Mouse (Mus musculus): Measurements from ENCODE around the gene Kat2a. TPM values are rescaled to one million over a fixed set of nuclear protein-coding genes. Genes with fewer than 3 reads are reported as not detected.

Gene Kat2a
- 59.7 and 62.8 TPM in 2 replicates for polyA plus RNA-seq (2012; rRNA removed)

GRCm38 (mm10) chr11:100711783-100712615 is at the start of gene Kat2a:
Kat2a (minus strand) TSS chr11:100712465.

GRCm38 (mm10) chr11:100759611-100760233 is 47.5 kb upstream of the Kat2a start, which contains the start of gene Kcnh4:
Kcnh4 (minus strand) TSS chr11:100759942.

GRCm38 (mm10) chr11:100738066-100738604 is 25.9 kb upstream of the Kat2a start, which contains the start of gene Rab5c:
Rab5c (minus strand) TSS chr11:100738215.

GRCm38 (mm10) chr11:100713735-100714533 is 1.7 kb upstream of the Kat2a start, which contains the start of gene Hspb9:
Hspb9 (plus strand) TSS chr11:100713850.

GRCm38 (mm10) chr11:100703851-100704531 is 8.3 kb downstream of the Kat2a start, which contains the start of gene Dhx58:
Dhx58 (minus strand) TSS chr11:100704271.

GRCm38 (mm10) chr11:100692164-100692616 is 20.1 kb downstream of the Kat2a start, which contains the start of gene Zfp385c:
Zfp385c (minus strand) TSS chr11:100692455.

Other genes with a start within 250 kb of the Kat2a start
- 7.3 and 7.7 TPM in 2 replicates for gene Klhl11, start 239.7 kb downstream of the Kat2a start, polyA plus RNA-seq (2012; rRNA removed)
- 170 and 173 TPM in 2 replicates for gene Acly, start 184.5 kb downstream of the Kat2a start, polyA plus RNA-seq (2012; rRNA removed)
- gene Ttc25, start 166.9 kb downstream of the Kat2a start, polyA plus RNA-seq (2012; rRNA removed) = 1.2 and 1.4 TPM in 2 replicates
- gene Cnp, start 137.6 kb downstream of the Kat2a start, polyA plus RNA-seq (2012; rRNA removed) = 32.3 and 38.8 TPM in 2 replicates
- 76.1 and 76.4 TPM in 2 replicates for gene Nkiras2, start 93.2 kb downstream of the Kat2a start, polyA plus RNA-seq (2012; rRNA removed)
- 192 and 206 TPM in 2 replicates for gene Dnajc7, start 92.3 kb downstream of the Kat2a start, polyA plus RNA-seq (2012; rRNA removed)
- gene Zfp385c, start 20.0 kb downstream of the Kat2a start, polyA plus RNA-seq (2012; rRNA removed) = 0.34 and 1.4 TPM in 2 replicates
- 2.8 and 3.5 TPM in 2 replicates for gene Dhx58, start 8.2 kb downstream of the Kat2a start, polyA plus RNA-seq (2012; rRNA removed)
- gene Hspb9, start 1.4 kb upstream of the Kat2a start, polyA plus RNA-seq (2012; rRNA removed) = not detected in 2 replicates
- 233 and 236 TPM in 2 replicates for gene Rab5c, start 25.8 kb upstream of the Kat2a start, polyA plus RNA-seq (2012; rRNA removed)
- 28.5 and 34.1 TPM in 2 replicates for gene Kcnh4, start 47.5 kb upstream of the Kat2a start, polyA plus RNA-seq (2012; rRNA removed)
- gene Hcrt, start 50.5 kb upstream of the Kat2a start, polyA plus RNA-seq (2012; rRNA removed) = 2.1 and 3.4 TPM in 2 replicates
- 8.3 and 8.5 TPM in 2 replicates for gene Ghdc, start 58.5 kb upstream of the Kat2a start, polyA plus RNA-seq (2012; rRNA removed)
- gene Stat5b, start 138.3 kb upstream of the Kat2a start, polyA plus RNA-seq (2012; rRNA removed) = 15.2 and 16.0 TPM in 2 replicates
- gene Stat5a, start 146.9 kb upstream of the Kat2a start, polyA plus RNA-seq (2012; rRNA removed) = 1.7 and 1.8 TPM in 2 replicates
- gene Stat3, start 227.1 kb upstream of the Kat2a start, polyA plus RNA-seq (2012; rRNA removed) = 26.7 and 33.0 TPM in 2 replicates

Measured in central nervous system, embryonic 18 days (tissue).